Mouse (Mus musculus) urinary bladder, postnatal 14 days (tissue): ENCODE measurements around the gene Cux2.
A peak's percentile ranks its signal among the peaks of the same experiment; 100 is the strongest.

Source experiments
- DNase-seq: peaks from one replicate; pipeline ENCODE4 v3.0.0; 2021; ENCODE audit warnings: low spot score

Cux2 gene

GRCm38 (mm10) chr5:122016744-122017143 is 33.2 kb downstream of the Cux2 start:
- no peak for DNase-seq

DNA sequence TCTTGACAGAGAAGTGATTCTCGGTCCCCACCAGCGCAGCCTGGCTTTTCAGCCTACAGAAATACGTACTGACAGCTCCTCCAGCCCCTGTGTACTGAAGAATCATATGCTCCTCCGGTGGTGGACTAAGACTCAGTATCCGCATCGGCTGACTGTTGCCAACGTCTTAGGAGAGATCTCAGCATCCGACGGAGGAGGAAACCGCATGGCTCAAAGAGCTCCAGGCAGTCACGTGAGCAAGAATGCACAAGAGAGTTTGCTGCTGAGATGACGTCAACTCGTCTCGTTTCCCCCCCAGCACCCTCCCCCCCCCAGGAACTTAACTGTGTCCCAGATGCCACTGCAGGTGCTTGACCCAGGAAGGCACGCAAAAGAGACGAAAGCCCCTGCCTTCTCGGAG is 34.8 kb downstream of the Cux2 start:
- no peak for DNase-seq

- DNase-seq = no peak
Observed at GRCm38 (mm10) chr5:122014671-122015070, 35.2 kb downstream of the Cux2 start.

GRCm38 (mm10) chr5:122011289-122011688 is 38.6 kb downstream of the Cux2 start:
- DNase-seq = no peak

GRCm38 (mm10) chr5:122007946-122008441 is 41.9 kb downstream of the Cux2 start:
- DNase-seq = no peak

DNA sequence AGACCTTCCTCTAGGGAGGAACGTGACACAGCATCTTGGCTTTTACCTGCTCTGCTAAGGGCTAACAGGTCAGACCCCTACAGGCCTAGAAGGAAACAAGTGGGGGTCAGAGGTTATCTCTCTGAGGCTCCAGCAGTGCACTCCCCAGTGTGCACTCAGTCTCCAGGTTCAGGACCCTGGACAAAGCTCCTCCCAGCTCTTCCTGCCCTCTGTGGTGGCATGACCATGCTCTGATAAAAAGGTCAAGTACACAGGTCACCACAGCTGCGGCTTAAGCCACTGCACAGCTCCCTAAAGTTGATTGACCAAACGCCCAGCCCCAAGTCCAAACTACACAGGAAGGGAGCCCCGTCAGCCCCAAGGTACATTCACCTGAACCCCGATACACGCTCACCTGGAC is 46.4 kb downstream of the Cux2 start:
- DNase-seq = no peak

- DNase-seq = no peak
Observed at GRCm38 (mm10) chr5:122002148-122002547, 47.8 kb downstream of the Cux2 start.

GRCm38 (mm10) chr5:122001311-122001710 is 48.6 kb downstream of the Cux2 start:
- no peak for DNase-seq

DNA sequence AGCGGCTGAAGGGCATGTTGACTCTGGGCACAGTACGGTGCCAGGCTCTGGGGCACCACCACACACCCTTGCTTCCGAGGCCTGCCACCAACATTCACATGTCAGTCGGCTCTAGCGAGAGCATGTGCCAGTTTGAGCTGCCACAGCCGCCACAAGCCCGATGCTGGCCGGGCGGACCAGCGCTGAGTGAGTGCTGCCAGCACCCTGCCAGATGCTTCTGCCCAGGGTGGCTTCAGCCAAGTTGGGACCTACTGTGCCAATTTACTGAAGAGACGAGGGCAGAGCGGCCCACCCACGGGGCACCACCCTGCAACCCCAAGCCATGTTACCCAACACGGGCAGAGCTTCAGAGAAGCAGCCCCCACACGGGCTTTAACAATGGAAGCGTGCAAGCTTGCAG is 49.5 kb downstream of the Cux2 start:
- no peak for DNase-seq

DNA sequence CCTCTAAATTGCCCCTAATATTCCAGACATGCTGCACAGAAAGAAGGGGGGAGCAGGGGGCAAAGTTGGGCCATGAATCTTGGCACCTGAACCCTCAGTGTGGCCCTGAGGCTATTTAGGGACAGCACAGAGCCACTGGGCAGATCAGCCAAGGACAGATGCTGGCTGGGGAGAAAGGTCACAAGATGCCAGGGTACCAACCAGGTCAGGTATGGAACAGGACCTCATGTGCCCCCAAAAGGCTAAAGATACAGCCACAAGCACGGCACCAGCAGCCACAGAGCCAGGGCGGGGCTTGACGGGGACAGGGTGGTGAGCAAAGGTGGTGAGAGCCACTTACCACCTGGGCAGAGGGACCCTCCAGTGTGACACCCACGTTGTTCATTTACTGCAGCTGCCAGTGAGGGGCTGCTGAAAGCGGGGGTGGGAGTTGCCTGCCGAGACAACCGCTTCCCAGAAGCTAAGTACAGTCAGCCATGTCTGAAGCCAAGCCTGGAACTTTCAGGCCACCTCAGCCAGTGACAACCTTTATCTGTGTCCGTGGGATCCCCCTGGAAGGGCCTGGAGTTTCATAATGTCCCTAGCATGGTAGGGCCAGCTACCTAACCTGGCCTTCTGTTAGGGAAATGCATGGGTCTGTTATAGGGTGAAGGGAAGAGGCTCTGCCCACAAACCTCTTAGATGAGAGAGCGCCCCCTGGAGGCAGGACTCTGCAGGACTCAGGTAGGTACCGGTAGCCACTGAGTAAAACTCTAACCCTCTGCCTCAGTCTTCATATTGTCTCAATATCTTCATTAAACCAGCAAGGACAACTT is 50.7 kb downstream of the Cux2 start:
- peak; percentile 84 for DNase-seq

DNA sequence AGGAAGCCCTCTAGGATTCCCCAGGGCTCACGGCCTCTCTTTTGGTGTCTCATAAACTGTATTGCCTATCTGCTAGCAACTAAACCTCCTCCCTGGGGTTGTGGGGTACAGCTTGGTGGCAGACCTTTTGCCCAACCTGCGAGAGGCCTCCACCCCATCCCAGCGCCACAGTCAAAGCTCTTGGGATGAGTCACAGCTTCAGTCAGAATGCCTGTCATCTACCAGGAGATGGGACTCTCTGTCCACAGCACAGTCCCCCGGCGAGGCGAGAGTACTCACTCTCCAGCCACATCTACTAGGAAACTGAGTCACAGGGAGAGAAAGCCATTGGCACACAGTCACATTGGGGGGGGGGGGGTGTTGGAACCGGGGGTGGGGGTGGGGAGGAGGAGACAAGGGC is 51.6 kb downstream of the Cux2 start:
- DNase-seq = no peak

DNA sequence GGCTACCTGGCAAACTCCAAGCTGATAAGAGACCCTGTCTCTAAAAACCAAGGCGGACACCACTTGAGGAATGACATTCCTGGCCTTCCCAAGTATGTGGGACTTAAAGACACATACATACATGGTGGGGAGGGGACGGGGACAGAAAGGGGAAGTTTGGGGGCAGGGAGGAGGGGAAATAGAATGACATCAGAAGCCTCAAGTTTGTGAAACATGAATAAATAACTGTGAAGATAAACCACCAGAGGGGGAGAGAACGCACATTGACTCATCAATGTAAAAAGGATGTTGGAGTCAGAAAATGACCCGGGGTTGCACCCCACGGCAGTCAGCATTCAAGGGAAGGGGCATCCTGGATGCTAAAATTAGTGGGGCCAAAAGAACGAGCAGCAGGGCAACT is 53.2 kb downstream of the Cux2 start:
- no peak for DNase-seq

GRCm38 (mm10) chr5:121994808-121995207 is 55.1 kb downstream of the Cux2 start:
- no peak for DNase-seq

DNA sequence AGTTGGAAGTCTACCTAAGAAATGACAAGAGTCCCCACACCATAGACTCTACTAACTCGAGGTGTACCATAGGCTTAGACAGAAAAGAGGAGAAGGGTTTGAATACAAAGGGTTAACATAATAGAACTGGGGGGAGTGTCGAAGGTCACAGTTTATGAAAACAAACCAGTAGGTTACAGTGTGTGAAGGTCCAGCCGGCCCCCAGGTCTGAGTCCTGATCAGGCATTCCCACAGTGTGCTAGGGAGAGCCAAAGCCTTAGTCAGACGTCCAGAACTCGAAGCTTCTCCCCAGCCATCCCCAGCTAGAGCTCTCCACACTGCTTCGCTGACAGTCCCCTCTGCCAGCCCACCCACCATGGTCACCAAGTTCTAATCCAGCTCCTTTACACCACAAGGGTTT is 58.0 kb downstream of the Cux2 start:
- no peak for DNase-seq

GRCm38 (mm10) chr5:121985855-121986254 is 64.0 kb downstream of the Cux2 start:
- DNase-seq = no peak

- DNase-seq = peak; percentile 16
Observed at GRCm38 (mm10) chr5:121981650-121982131, 68.2 kb downstream of the Cux2 start.

- DNase-seq = no peak
Observed at GRCm38 (mm10) chr5:121976331-121976730, 73.6 kb downstream of the Cux2 start.

GRCm38 (mm10) chr5:121973541-121973940 is 76.4 kb downstream of the Cux2 start:
- DNase-seq = no peak

DNA sequence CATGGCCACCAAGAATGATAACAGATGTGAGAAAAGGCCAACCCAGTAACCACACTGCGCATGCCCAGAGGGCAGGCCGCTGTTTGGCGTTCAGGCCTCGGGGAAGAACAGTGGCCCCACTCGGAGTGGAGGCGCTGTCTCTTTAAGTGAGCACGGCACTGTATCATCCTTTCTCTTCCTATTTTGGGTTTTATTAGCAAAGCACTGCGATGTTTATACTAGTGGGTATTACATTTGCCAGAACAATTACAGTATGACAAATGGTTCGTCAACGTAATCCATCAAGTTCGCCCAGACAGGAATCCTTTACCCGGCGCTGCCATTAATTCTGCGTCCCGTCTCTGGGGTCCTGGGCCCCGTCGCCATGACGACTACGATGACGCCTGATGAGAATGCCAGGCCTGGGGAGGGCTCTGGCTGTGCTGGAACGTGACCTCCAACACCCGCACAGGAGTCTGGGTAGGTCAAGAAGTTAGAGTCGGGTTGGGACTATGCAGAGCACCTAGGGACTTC is 77.2 kb downstream of the Cux2 start:
- DNase-seq = peak; percentile 25

DNA sequence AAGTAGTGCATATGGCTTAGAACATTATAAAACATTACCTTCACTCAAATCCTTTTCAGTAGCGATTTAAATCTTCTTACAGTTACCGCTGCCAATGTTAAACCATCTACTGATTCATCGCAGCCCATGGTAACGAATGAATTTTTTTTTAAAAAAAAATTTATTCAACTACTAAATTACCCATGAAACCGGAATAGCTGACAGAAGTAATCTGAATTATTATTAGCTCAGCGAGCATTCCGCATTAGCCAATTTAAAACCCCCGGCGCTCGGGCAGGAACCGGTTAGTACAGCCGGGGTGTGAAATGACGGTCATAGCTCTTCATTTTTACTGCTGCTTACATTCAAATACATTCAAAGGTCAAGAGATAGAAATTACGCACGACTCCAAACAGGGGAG is 80.9 kb downstream of the Cux2 start:
- DNase-seq = no peak

GRCm38 (mm10) chr5:121968416-121968815 is 81.5 kb downstream of the Cux2 start:
- no peak for DNase-seq

DNA sequence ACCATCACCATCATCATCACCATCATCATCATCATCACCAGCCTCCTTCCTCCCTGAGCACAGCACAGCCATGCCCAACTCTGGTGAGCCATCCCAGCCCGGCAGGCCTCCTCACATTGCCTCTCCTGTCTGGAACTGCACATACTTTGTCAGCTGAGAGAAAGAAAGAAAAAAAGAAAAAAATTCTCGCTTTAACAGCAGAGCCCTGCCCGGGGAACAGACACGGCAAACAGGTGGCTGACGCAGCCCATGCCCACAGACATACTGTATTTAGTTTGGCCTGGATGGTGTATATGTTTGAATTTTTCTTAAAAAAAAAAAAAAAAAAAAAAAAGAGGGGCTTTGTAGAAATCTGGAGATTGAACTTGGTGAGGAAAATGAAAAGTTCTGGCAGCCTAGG is 82.4 kb downstream of the Cux2 start:
- DNase-seq = no peak

DNA sequence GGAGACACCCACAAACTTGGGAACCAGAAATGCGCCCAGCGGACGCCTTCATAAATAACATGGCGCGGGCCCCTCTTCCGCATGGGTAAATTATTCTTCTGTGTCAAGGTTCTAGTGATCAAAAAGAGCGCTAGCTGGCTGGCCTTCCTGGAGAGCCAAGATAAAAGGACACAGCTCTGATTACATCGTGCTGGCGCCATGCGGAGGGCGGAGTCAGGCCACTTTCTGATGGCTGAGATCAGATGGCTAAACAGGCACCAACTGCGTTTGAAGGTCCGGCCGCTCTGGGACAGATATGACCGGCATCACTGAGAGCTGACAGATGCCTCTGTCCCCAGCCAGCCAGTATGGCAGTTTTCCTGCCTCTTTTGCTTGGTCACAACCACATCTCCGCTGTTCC is 83.0 kb downstream of the Cux2 start:
- peak; percentile 56 for DNase-seq

DNA sequence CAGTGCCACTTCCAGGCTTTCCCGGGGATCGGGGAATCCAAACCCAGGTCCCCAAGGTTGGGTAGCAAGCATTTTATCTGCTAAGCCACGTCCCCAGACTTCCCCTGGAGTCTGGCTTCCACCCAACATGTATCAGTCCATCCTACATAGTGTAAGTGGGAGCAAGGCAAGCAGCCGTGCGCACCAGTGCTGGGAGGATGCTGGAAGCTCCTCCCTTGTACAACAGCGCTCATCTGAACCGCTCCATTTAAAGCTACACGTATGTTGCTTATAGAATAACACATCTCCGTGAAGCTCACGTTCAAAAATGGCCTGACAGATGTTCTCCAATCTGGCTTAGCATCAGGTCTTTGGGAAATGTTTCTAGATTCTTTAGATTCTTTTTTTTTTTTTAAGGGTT is 86.9 kb downstream of the Cux2 start:
- no peak for DNase-seq
